Mouse (Mus musculus): Measurements from ENCODE around the gene Alkbh2. TPM values are rescaled to one million over a fixed set of nuclear protein-coding genes. Genes with fewer than 3 reads are reported as not detected.

Gene Alkbh2
- polyA plus RNA-seq, 1 experiment from 2014 or later, result 7.8 TPM

DNA sequence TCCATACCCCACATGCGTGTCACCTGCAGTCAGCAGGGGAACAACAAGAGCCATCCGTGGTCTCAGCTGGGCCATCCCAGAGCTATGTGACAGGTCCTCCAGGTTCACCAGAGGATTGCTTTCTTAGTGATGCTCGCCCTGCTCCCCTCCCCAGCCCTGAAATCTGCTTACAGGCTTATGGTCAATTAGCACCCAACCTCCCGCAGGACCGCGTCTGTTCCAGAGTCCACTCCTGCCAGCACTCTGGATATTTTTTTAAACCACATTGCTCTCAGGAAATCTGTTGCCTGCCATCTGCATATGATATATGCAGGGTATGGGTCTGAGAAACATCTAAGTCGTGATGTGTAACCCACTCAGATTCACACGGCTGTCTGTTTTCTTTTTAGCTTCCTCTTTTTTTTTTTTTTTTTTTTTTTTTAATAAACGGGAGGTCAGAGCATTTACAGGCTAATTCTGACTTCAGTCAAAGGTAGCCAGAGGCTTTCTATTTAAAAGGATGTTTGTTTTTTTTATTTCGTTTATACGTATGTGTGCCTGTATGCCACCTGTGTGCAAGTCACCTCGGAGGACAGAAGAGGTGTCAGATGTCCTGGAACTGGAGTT is 40.0 kb downstream of the Alkbh2 start:
- H3K9me3 ChIP-seq (replicated peaks), result no peaks in the 10 kb centered on the region
- no peak overlapping the region for H3K4me2 ChIP-seq
- peaks cover 21% of the 10 kb centered on the region for H3K4me1 ChIP-seq
- no peak overlapping the region for H3K9ac ChIP-seq (replicated peaks)
- H3K4me3 ChIP-seq (replicated peaks), result no peak overlapping the region
- H3K36me3 ChIP-seq, result no peaks in the 10 kb centered on the region
- WGBS, result 77% methylated on average over 12 of the region's 12 CpGs
- ATAC-seq (ENCODE audit: low FRiP score), result no peak
- H3K27ac ChIP-seq (replicated peaks), result no peak overlapping the region
- no peaks in the 10 kb centered on the region for H3K27me3 ChIP-seq (replicated peaks)

DNA sequence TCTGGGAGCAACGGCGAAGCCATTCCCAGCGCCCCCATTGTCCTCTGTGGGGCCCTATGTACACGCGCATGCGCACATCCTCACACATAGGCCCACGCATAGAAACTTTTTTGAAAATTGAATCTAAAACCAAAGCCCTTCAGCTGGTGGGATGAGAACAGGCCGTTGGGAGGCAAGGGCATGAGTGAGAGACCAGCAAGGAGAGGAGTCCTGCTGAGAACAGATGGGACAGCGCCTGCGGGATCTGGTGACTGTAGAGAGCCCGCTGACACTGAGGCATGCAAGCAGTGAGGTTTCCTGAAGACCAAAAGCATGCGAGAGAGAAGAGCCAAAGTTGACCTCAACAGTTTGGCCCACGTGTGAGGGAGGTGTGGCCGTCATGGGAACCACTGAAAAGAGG is 42.5 kb downstream of the Alkbh2 start:
- Histone ChIP-seq H3K4me3 (replicated peaks) (no peak overlapping the region), H3K27ac (replicated peaks) (no peak overlapping the region), H3K36me3 (no peaks in the 10 kb centered on the region), H3K9ac (replicated peaks) (no peak overlapping the region), H3K9me3 (replicated peaks) (no peaks in the 10 kb centered on the region), H3K27me3 (replicated peaks) (no peaks in the 10 kb centered on the region), H3K4me1 (peaks cover 16% of the 10 kb centered on the region), H3K4me2 (no peak overlapping the region)
- 82% methylated on average over 14 of the region's 14 CpGs for WGBS
- ATAC-seq (ENCODE audit: low FRiP score), result no peak

DNA sequence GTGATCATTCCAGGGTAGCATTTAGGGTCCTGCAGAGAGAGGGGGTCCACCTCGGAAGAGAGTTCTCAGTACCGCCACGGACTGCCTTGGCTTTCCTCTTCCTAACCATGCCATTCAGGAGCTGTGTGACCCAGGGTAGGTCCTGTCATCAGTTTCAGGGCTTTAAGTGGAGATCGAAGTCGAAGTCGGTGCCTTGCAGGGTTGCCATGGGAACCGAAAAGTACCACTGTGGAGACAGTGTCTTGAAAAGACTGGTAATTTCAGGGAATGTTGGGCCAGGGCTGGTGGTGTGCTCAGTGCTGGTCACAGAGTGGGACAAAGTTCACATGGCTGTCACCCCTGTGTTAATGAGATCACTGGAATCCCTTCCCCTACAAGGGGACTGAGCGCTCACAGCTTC is 51.0 kb downstream of the Alkbh2 start:
- peaks cover 5% of the 10 kb centered on the region; the same call in 1 of the 2 replicates for H3K4me1 ChIP-seq
- no peak overlapping the region for H3K27ac ChIP-seq (replicated peaks)
- WGBS, result 51% methylated on average over 8 of the region's 8 CpGs
- no peak overlapping the region for H3K4me3 ChIP-seq (replicated peaks)
- no peaks in the 10 kb centered on the region for H3K9me3 ChIP-seq (replicated peaks)
- no peak overlapping the region for H3K9ac ChIP-seq (replicated peaks)
- ATAC-seq (ENCODE audit: low FRiP score), result no peak
- H3K4me2 ChIP-seq, result no peak overlapping the region
- H3K36me3 ChIP-seq, result no peaks in the 10 kb centered on the region; the same call in 1 of the 2 replicates
- H3K27me3 ChIP-seq (replicated peaks), result no peaks in the 10 kb centered on the region

Other genes starting within 250 kb of the Alkbh2 start
- gene Coro1c, start 219.5 kb downstream of the Alkbh2 start, polyA plus RNA-seq (2015; fragmentation: Nextera tagmentation; extraction: Ambion mirVana), result 160 and 162 TPM in 2 replicates
- 9.8 and 13.1 TPM in 2 replicates for gene Ssh1, start 134.3 kb downstream of the Alkbh2 start, polyA plus RNA-seq (2015; fragmentation: Nextera tagmentation; extraction: Ambion mirVana)
- gene Dao, start 124.5 kb downstream of the Alkbh2 start, polyA plus RNA-seq (2015; fragmentation: Nextera tagmentation; extraction: Ambion mirVana), result 0.60 TPM in 1 of 2 replicates, not detected in the other
- gene Usp30, start 62.8 kb downstream of the Alkbh2 start, polyA plus RNA-seq (2015; fragmentation: Nextera tagmentation; extraction: Ambion mirVana), result 17.9 and 18.9 TPM in 2 replicates
- 76.6 and 90.0 TPM in 2 replicates for gene Svop, start 36.6 kb downstream of the Alkbh2 start, polyA plus RNA-seq (2015; fragmentation: Nextera tagmentation; extraction: Ambion mirVana)
- gene Ung, start 2.2 kb upstream of the Alkbh2 start, polyA plus RNA-seq (2015; fragmentation: Nextera tagmentation; extraction: Ambion mirVana), result 9.2 and 20.7 TPM in 2 replicates
- gene Acacb, start 18.3 kb upstream of the Alkbh2 start, polyA plus RNA-seq (2015; fragmentation: Nextera tagmentation; extraction: Ambion mirVana), result 4.7 and 5.0 TPM in 2 replicates
- not detected in 2 replicates for gene Foxn4, start 145.6 kb upstream of the Alkbh2 start, polyA plus RNA-seq (2015; fragmentation: Nextera tagmentation; extraction: Ambion mirVana)
- gene Myo1h, start 160.9 kb upstream of the Alkbh2 start, polyA plus RNA-seq (2015; fragmentation: Nextera tagmentation; extraction: Ambion mirVana), result 0.56 and 0.64 TPM in 2 replicates